Mouse (Mus musculus): ENCODE results near the gene 3110001I22Rik. TPM values are rescaled to one million over a fixed set of nuclear protein-coding genes. Genes with fewer than 3 reads are reported as not detected.
"Not testable (repeated sequence)": the region's sequence is repeated elsewhere in the genome, so short reads cannot be mapped to it uniquely, and the experiment has no call there.

3110001I22Rik gene
- polyA plus RNA-seq, 1 experiment from 2014 or later: 3.1 TPM

- Histone ChIP-seq H3K9me3 (ENCODE audit: low read length) (no peaks in the 10 kb centered on the region), H3K27me3 (replicated peaks; ENCODE audit: insufficient read depth, low read length) (no peaks in the 10 kb centered on the region), H3K4me2 (replicated peaks; ENCODE audit: low read depth, low read length) (no peak overlapping the region), H3K4me3 (ENCODE audit: low read depth, low read length) (no peak overlapping the region), H3K4me1 (ENCODE audit: insufficient read depth, low read depth, low read length) (no peaks in the 10 kb centered on the region), H3K36me3 (ENCODE audit: insufficient read depth, low read length) (0 out of 2 replicates have a peak, but pooled peaks cover 13% of the 10 kb centered on the region), H3K9ac (replicated peaks; ENCODE audit: low read depth) (no peak overlapping the region), H3K27ac (ENCODE audit: low read length) (no peak overlapping the region)
- ATAC-seq (no peak), DNase-seq (ENCODE audit: low spot score) (no peak)
- 60% methylated on average over 4 of the region's 4 CpGs for WGBS
- TF ChIP-seq EP300 (IDR thresholded peaks at IDR 0.05): no peak
- TF ChIP-seq CTCF (IDR thresholded peaks at IDR 0.05): no peak
Observed at GRCm38 (mm10) chr16:13645930-13646329, 25.8 kb upstream of the 3110001I22Rik start.

DNA sequence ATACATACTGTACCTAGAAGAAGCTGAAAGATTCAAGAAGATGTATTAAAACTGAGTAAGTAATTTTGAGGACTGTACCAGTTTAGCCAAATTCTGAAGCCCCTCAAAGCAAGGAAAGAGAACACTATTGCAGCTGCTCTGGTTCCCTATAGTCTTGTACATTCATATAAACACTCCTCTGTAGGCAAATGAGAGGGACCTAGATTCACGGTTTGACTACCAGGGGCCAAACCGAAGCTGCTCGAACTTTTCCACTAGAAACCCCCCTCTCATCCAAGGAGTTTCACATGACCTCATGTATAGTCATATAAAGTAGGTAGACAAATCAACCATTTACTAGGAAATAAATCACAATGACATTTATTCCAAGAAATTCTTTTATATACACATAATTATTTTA is 12.8 kb upstream of the 3110001I22Rik start:
- no peak for ATAC-seq
- no peaks in the 10 kb centered on the region for H3K4me1 ChIP-seq (ENCODE audit: insufficient read depth, low read depth, low read length)
- H3K9me3 ChIP-seq (ENCODE audit: low read length): no peaks in the 10 kb centered on the region
- 83% methylated on average over 3 of the region's 3 CpGs for WGBS
- no peak overlapping the region for H3K4me2 ChIP-seq (replicated peaks; ENCODE audit: low read depth, low read length)
- no peak overlapping the region for H3K4me3 ChIP-seq (ENCODE audit: low read depth, low read length)
- no peak for DNase-seq (ENCODE audit: low spot score)
- peaks cover 17% of the 10 kb centered on the region for H3K36me3 ChIP-seq (ENCODE audit: insufficient read depth, low read length)
- no peak for TF ChIP-seq EP300 (IDR thresholded peaks at IDR 0.05)
- no peak for TF ChIP-seq CTCF (IDR thresholded peaks at IDR 0.05)
- no peak overlapping the region for H3K27ac ChIP-seq (ENCODE audit: low read length)
- H3K9ac ChIP-seq (replicated peaks; ENCODE audit: low read depth): no peak overlapping the region
- H3K27me3 ChIP-seq (replicated peaks; ENCODE audit: insufficient read depth, low read length): no peaks in the 10 kb centered on the region

DNA sequence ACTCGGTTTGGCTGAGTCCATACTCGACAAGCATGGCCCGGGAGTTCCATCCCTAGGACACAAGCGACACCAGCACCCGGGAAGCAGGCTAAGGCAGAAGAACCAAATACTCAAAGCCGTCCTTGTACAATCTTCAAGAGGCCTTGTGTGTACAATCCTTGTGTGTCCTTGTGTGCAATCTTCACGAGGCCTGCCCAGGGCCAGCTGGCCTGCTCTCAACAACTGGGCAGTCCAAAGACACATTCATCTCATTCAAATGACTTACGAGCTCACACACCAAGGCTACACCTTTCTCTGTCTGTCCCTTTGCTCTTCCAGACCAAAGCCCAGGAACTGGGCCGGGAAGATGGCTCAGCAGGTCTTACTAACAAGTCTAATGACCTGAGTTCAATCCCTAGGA is 11.0 kb upstream of the 3110001I22Rik start:
- WGBS: 91% methylated on average over 9 of the region's 9 CpGs
- no peak overlapping the region for H3K9ac ChIP-seq (replicated peaks; ENCODE audit: low read depth)
- H3K4me2 ChIP-seq (replicated peaks; ENCODE audit: low read depth, low read length): no peak overlapping the region
- no peaks in the 10 kb centered on the region for H3K9me3 ChIP-seq (ENCODE audit: low read length)
- no peak for DNase-seq (ENCODE audit: low spot score)
- ATAC-seq: no peak
- peaks cover 17% of the 10 kb centered on the region for H3K36me3 ChIP-seq (ENCODE audit: insufficient read depth, low read length)
- H3K4me3 ChIP-seq (ENCODE audit: low read depth, low read length): no peak overlapping the region
- no peak for TF ChIP-seq CTCF (IDR thresholded peaks at IDR 0.05)
- no peak for TF ChIP-seq EP300 (IDR thresholded peaks at IDR 0.05)
- no peaks in the 10 kb centered on the region for H3K4me1 ChIP-seq (ENCODE audit: insufficient read depth, low read depth, low read length)
- H3K27me3 ChIP-seq (replicated peaks; ENCODE audit: insufficient read depth, low read length): no peaks in the 10 kb centered on the region
- H3K27ac ChIP-seq (ENCODE audit: low read length): no peak overlapping the region

GRCm38 (mm10) chr16:13667878-13668343 is 3.8 kb upstream of the 3110001I22Rik start, which contains the start of gene Parn:
Gene Parn (minus strand): TSS chr16:13668170.
- WGBS: 1% methylated on average over 35 of the region's 35 CpGs
- Histone ChIP-seq H3K36me3 (ENCODE audit: insufficient read depth, low read length) (peaks cover 5% of the 10 kb centered on the region; the same call in 1 of the 2 replicates), H3K27ac (ENCODE audit: low read length) (peak within 1 kb of the TSS; percentile 65; the same call in 1 of the 2 replicates), H3K4me2 (replicated peaks; ENCODE audit: low read depth, low read length) (peak within 1 kb of the TSS; percentile 67), H3K4me1 (ENCODE audit: insufficient read depth, low read depth, low read length) (peaks cover 5% of the 10 kb centered on the region; the same call in 1 of the 2 replicates), H3K9me3 (ENCODE audit: low read length) (no peaks in the 10 kb centered on the region), H3K4me3 (ENCODE audit: low read depth, low read length) (peak within 1 kb of the TSS; percentile 64), H3K27me3 (replicated peaks; ENCODE audit: insufficient read depth, low read length) (no peaks in the 10 kb centered on the region), H3K9ac (replicated peaks; ENCODE audit: low read depth) (peak within 1 kb of the TSS; percentile 47)
- DNase-seq (ENCODE audit: low spot score): peak; percentile 96
- peak; percentile 87 for ATAC-seq
- TF ChIP-seq CTCF (IDR thresholded peaks at IDR 0.05) (no peak), EP300 (IDR thresholded peaks at IDR 0.05) (no peak)

DNA sequence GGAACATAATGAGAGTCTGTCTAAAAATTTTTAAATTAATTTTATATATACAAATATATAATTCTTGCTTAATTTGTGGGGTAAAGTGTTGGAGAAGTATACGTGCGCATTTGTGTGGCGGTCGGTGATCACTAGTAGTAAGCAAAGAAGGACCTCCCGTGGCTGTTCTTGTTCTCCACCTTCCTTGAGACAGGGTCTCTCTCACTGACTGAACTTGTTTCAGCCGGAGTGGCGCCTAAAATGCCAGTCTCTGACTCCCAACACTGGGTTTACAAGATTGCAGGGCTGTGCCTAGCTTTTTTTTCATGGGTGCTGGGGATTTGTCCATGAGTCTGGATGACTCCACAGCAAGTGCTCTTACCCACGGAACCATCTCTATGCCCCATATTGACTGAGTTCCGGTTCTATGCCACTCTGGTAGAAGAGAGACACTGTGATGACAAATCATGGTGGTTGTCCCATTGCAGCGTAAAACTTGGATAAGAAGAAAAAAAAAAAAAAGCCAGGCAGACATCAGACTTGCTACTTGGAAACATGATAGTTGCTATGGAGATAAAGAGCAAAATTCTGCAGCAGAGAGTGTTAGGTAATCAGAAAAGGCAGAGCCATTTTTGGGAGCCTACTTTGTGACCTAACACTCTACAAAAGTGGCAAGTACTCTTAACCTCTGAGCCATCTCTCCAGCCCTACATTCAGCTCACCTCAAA is 3.2 kb upstream of the 3110001I22Rik start:
- no peak overlapping the region for H3K9ac ChIP-seq (replicated peaks; ENCODE audit: low read depth)
- TF ChIP-seq CTCF (IDR thresholded peaks at IDR 0.05): no peak
- no peak for TF ChIP-seq EP300 (IDR thresholded peaks at IDR 0.05)
- peaks cover 4% of the 10 kb centered on the region; the same call in 1 of the 2 replicates for H3K36me3 ChIP-seq (ENCODE audit: insufficient read depth, low read length)
- ATAC-seq (no peak), DNase-seq (ENCODE audit: low spot score) (peak; percentile 32)
- H3K4me3 ChIP-seq (ENCODE audit: low read depth, low read length): no peak overlapping the region
- H3K27me3 ChIP-seq (replicated peaks; ENCODE audit: insufficient read depth, low read length): no peaks in the 10 kb centered on the region
- no peaks in the 10 kb centered on the region for H3K9me3 ChIP-seq (ENCODE audit: low read length)
- peaks cover 7% of the 10 kb centered on the region; the same call in 1 of the 2 replicates for H3K4me1 ChIP-seq (ENCODE audit: insufficient read depth, low read depth, low read length)
- peak overlapping the region; percentile 67 for H3K4me2 ChIP-seq (replicated peaks; ENCODE audit: low read depth, low read length)
- peak overlapping the region; percentile 65; the same call in 1 of the 2 replicates for H3K27ac ChIP-seq (ENCODE audit: low read length)
- WGBS: 73% methylated on average over 10 of the region's 10 CpGs

DNA sequence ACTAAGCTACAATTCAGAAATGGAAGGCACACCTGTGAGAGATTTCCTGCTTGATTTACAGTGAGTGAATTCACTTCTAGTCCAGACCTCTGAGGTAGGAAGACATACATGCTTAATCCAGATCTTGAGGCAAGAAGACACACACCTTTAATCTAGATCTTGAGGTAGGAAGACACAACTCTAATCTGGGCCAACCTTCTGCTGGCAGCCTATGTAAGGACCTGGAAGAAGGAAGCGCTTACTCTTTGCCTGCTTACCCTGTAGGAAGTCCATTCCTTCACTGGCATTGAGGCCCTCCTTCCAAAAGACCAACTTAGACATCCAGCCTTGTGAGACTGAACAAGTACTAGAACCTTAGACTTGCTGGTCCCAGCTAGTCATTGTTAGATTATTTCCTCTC is 2.4 kb upstream of the 3110001I22Rik start:
- WGBS: 88% methylated on average over 1 of the region's 1 CpGs

DNA sequence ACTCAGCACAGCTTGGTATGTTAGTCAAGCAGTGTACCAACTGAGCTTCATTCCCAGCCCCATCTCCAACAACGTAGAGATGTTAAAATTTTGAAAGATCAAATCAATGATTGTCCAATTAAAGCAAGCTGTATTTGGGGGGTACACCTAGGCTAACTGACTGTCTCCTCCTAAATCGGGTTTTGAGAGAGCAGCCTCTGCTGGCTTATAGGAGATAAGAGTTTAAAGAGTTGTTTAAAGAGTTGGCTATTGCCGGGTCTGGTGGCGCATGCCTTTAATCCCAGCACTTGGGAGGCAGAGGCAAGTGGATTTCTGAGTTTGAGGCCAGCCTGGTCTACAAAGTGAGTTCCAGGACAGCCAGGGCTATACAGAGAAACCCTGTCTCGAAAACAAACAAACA is 833 bp upstream of the 3110001I22Rik start:
- 62% methylated on average over 5 of the region's 5 CpGs for WGBS
- ATAC-seq; H3K9me3 ChIP-seq (ENCODE audit: low read length); H3K27ac ChIP-seq (ENCODE audit: low read length); H3K4me3 ChIP-seq (ENCODE audit: low read depth, low read length); H3K9ac ChIP-seq (replicated peaks; ENCODE audit: low read depth); H3K4me1 ChIP-seq (ENCODE audit: insufficient read depth, low read depth, low read length); DNase-seq (ENCODE audit: low spot score); H3K27me3 ChIP-seq (replicated peaks; ENCODE audit: insufficient read depth, low read length); H3K36me3 ChIP-seq (ENCODE audit: insufficient read depth, low read length): not testable (repeated sequence)
- peak overlapping the region; percentile 83; the same call in 1 of the 2 replicates for H3K4me2 ChIP-seq (replicated peaks; ENCODE audit: low read depth, low read length)

More for the DNA sequence above, 2.4 kb upstream of the 3110001I22Rik start:
- Histone ChIP-seq H3K4me3 (ENCODE audit: low read depth, low read length) (no peak overlapping the region), H3K9me3 (ENCODE audit: low read length) (no peaks in the 10 kb centered on the region), H3K27me3 (replicated peaks; ENCODE audit: insufficient read depth, low read length) (no peaks in the 10 kb centered on the region), H3K9ac (replicated peaks; ENCODE audit: low read depth) (no peak overlapping the region), H3K4me1 (ENCODE audit: insufficient read depth, low read depth, low read length) (peaks cover 7% of the 10 kb centered on the region; the same call in 1 of the 2 replicates), H3K36me3 (ENCODE audit: insufficient read depth, low read length) (0 out of 2 replicates have a peak, but pooled peaks cover 4% of the 10 kb centered on the region), H3K4me2 (replicated peaks; ENCODE audit: low read depth, low read length) (no peak overlapping the region), H3K27ac (ENCODE audit: low read length) (no peak overlapping the region)
- TF ChIP-seq CTCF (IDR thresholded peaks at IDR 0.05) (no peak), EP300 (IDR thresholded peaks at IDR 0.05) (no peak)
- no peak for ATAC-seq
- DNase-seq (ENCODE audit: low spot score): no peak
